Mouse (Mus musculus): ENCODE measurements at regions not wholly inside any gene's neighbourhood (a gene's known extent, or its start where the extent isn't known, plus 50 kb on each side); places are given as distances from the start of the nearest gene placed in this dataset.

DNA sequence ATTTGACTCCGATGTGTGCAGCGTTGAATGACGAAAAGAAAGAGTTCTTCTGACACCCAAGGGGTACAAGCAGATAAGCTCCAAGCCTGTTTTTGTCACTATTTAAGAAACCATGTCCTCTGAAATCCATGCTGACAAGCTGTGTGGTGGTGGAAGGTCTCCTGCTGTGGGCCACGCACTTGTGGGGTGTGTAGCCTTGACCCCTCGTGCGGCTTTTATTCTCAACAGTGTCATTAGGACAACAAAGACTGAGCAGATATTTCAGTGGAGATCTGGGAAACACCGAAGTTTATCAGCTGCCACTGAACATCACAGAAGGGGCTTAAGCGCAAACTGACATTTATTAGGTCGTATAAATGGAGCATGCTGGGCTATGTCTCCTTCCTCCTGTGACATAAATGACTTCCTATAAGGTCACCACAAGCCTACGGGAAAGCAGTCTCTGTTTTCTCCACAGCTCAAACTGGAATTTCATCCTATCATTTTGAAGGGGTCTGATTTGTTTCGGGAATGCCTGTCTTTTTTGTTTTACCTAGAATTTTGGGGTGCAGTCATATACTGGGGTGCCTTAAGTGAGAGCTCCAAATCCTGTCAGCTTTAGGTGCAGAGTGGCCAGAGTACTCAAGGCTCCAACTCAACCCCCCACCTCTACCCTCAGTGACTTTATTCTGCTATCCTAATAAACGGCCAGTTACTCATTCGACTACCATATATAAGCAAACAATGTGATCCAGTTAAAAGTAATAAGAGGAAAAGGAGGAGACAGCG lies 262.9 kb upstream of the Gm5148 start:
- 78% methylated on average over 14 of the region's 14 CpGs for WGBS
- ATAC-seq (ENCODE audit: insufficient number of reproducible peaks, low FRiP score, low TSS enrichment, low read depth) = no peak
- Histone ChIP-seq H3K36me3 (no peaks in the 10 kb centered on the region), H3K4me1 (0 out of 2 replicates have a peak, but pooled peaks cover 6% of the 10 kb centered on the region), H3K27ac (replicated peaks) (no peak overlapping the region), H3K9ac (no peak overlapping the region), H3K4me3 (replicated peaks) (no peak overlapping the region), H3K4me2 (replicated peaks) (no peak overlapping the region), H3K27me3 (no peaks in the 10 kb centered on the region), H3K9me3 (replicated peaks) (no peaks in the 10 kb centered on the region)

GRCm38 (mm10) chr3:37984706-37985105 lies 260.4 kb upstream of the Gm5148 start:
- no peak overlapping the region for H3K9ac ChIP-seq
- no peak for ATAC-seq (ENCODE audit: insufficient number of reproducible peaks, low FRiP score, low TSS enrichment, low read depth)
- WGBS = 79% methylated on average over 9 of the region's 9 CpGs

DNA sequence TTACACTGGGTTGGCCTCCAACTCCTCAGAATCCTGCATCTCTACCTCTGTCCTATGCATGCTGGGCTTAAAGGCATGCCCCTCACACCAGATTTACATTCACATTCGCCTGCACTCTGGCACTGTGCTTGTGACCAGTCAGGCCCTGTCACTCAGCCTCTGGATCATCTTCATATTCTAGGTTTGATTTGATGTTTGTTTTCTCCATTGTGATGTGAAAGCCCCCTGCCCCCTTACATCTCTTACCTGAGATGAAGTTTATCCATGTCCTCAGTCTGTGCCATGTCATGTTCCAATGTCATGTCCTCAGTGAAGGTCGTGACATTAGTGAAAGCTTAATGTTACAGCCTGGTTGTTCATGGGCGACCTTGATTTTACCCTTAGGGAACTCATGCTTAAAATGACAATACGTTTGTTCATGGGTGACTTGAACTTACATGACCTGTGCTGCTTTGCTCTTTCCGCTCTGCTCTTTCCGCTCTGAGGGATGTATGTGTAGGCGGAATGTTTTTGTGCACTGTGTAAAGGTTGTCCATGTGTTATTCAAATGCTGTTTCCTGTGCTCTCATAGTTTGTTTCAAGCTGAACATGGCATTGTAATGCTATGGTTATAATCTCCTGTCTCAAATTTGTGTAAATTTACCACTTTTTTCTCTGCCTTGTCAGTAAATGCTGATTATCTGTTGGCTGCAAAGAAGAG lies 257.3 kb upstream of the Gm5148 start:
- H3K27ac ChIP-seq (replicated peaks) = no peak overlapping the region
- no peak overlapping the region for H3K4me2 ChIP-seq (replicated peaks)
- no peaks in the 10 kb centered on the region for H3K9me3 ChIP-seq (replicated peaks)
- ATAC-seq (ENCODE audit: insufficient number of reproducible peaks, low FRiP score, low TSS enrichment, low read depth) = no peak
- no peak overlapping the region for H3K9ac ChIP-seq
- H3K36me3 ChIP-seq = no peaks in the 10 kb centered on the region
- no peak overlapping the region for H3K4me3 ChIP-seq (replicated peaks)
- H3K27me3 ChIP-seq = no peaks in the 10 kb centered on the region
- peaks cover 22% of the 10 kb centered on the region for H3K4me1 ChIP-seq
- 64% methylated on average over 7 of the region's 7 CpGs for WGBS

More at GRCm38 (mm10) chr3:37984706-37985105, 260.4 kb upstream of the Gm5148 start:
- Histone ChIP-seq H3K36me3 (no peaks in the 10 kb centered on the region), H3K27ac (replicated peaks) (no peak overlapping the region), H3K4me3 (replicated peaks) (no peak overlapping the region), H3K27me3 (no peaks in the 10 kb centered on the region), H3K4me2 (replicated peaks) (no peak overlapping the region), H3K9me3 (replicated peaks) (no peaks in the 10 kb centered on the region), H3K4me1 (0 out of 2 replicates have a peak, but pooled peaks cover 6% of the 10 kb centered on the region)

- H3K27me3 ChIP-seq = no peaks in the 10 kb centered on the region
- no peak overlapping the region for H3K9ac ChIP-seq
- no peak overlapping the region for H3K4me3 ChIP-seq (replicated peaks)
- H3K4me2 ChIP-seq (replicated peaks) = no peak overlapping the region
- H3K9me3 ChIP-seq (replicated peaks) = no peaks in the 10 kb centered on the region
- 54% methylated on average over 5 of the region's 5 CpGs for WGBS
- peaks cover 28% of the 10 kb centered on the region for H3K4me1 ChIP-seq
- H3K27ac ChIP-seq (replicated peaks) = no peak overlapping the region
- ATAC-seq (ENCODE audit: insufficient number of reproducible peaks, low FRiP score, low TSS enrichment, low read depth) = no peak
- H3K36me3 ChIP-seq = no peaks in the 10 kb centered on the region
Measured at GRCm38 (mm10) chr3:37979871-37980270, 255.6 kb upstream of the Gm5148 start.

DNA sequence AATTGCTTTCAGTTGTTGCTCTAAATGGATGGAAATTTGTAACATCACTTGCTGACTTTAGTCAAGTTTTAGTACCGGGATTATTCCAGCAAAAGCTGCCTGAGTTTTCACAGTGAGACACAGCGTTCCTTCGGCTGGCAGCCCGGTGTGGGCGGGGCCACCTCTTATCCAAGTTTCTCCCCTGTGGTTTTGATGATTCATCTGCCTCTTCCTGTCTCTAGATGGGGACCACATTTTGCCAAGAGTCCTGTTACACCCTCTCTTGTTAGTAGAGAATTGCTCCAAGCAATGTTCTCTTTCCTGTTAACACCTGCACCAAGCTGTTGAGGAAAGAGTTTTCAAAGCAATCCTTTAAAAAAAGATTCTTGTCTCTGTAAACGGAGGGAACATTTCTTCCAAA lies 254.2 kb upstream of the Gm5148 start:
- peak overlapping the region; percentile 69 for H3K27ac ChIP-seq (replicated peaks)
- H3K4me2 ChIP-seq (replicated peaks) = 0 out of 2 replicates have a peak overlapping the region, but pooled peaks have one; percentile 4

GRCm38 (mm10) chr3:37977453-37977852 lies 253.2 kb upstream of the Gm5148 start:
- H3K4me2 ChIP-seq (replicated peaks) = no peak overlapping the region
- H3K27ac ChIP-seq (replicated peaks) = peak overlapping the region; percentile 71
- ATAC-seq (ENCODE audit: insufficient number of reproducible peaks, low FRiP score, low TSS enrichment, low read depth) = no peak
- WGBS = 50% methylated on average over 3 of the region's 3 CpGs
- H3K36me3 ChIP-seq = no peaks in the 10 kb centered on the region
- H3K9me3 ChIP-seq (replicated peaks) = no peaks in the 10 kb centered on the region
- H3K4me3 ChIP-seq (replicated peaks) = no peak overlapping the region
- no peak overlapping the region for H3K9ac ChIP-seq
- H3K27me3 ChIP-seq = no peaks in the 10 kb centered on the region
- H3K4me1 ChIP-seq = peaks cover 28% of the 10 kb centered on the region

More for the DNA sequence above, 254.2 kb upstream of the Gm5148 start:
- no peak overlapping the region for H3K9ac ChIP-seq
- no peaks in the 10 kb centered on the region for H3K36me3 ChIP-seq
- H3K27me3 ChIP-seq = no peaks in the 10 kb centered on the region
- WGBS = 6% methylated on average over 6 of the region's 6 CpGs
- peak; percentile 73 for ATAC-seq (ENCODE audit: insufficient number of reproducible peaks, low FRiP score, low TSS enrichment, low read depth)
- peaks cover 28% of the 10 kb centered on the region for H3K4me1 ChIP-seq
- no peaks in the 10 kb centered on the region for H3K9me3 ChIP-seq (replicated peaks)
- no peak overlapping the region for H3K4me3 ChIP-seq (replicated peaks)

DNA sequence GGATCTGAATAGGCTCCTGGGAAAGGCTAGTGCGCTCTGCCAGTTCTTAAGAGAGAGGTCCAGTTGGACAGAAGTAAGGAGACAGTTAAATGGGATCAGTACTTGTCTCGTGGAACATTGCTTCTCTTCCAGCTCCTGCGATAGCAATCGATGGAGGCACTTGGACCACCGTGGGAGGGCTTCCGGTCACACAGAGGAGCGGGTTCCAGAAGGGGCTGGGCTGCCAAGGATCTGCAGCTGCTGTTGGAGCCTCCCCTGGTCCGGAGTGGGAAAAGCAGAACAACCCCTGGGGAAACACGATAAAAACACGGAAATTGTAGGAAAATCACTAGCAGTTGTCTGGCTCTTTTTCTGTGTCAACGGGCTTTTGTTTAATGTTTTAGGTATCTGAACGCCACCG lies 252.3 kb upstream of the Gm5148 start:
- H3K9ac ChIP-seq = no peak overlapping the region
- no peaks in the 10 kb centered on the region for H3K27me3 ChIP-seq
- peaks cover 31% of the 10 kb centered on the region for H3K4me1 ChIP-seq
- H3K9me3 ChIP-seq (replicated peaks) = no peaks in the 10 kb centered on the region
- peak overlapping the region; percentile 9 for H3K4me3 ChIP-seq (replicated peaks)
- peak; percentile 72; the same call in 1 of the 2 replicates for ATAC-seq (ENCODE audit: insufficient number of reproducible peaks, low FRiP score, low TSS enrichment, low read depth)
- peak overlapping the region; percentile 17 for H3K4me2 ChIP-seq (replicated peaks)
- H3K36me3 ChIP-seq = no peaks in the 10 kb centered on the region
- 26% methylated on average over 13 of the region's 13 CpGs for WGBS
- no peak overlapping the region; the same call in 1 of the 2 replicates for H3K27ac ChIP-seq (replicated peaks)

DNA sequence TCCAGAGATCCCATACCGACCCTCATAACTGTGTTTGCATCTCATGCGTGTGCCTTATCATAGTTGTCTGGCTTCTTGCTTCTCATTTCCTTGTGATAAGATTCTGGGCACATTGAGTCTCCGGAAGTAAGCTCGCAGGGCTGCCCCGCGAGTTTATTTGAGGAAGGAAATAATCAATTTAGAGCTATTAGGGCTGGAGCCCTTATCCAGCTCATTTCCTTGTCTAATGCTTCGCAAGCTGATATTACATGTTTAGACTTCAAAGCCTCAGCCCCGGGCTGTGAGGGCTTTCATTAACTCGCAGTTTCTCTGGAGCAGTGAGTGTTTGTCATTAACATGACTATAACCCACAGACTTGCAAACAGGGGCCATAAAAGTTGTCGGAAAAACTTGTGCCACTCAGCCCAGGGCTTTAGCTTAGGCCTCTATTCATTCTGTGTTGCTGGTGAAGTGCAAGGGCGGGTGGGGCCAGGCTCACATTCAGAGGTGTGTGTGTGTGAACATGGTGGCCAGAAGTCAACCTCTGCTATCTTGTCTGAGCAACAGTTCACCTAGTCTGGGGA lies 251.0 kb upstream of the Gm5148 start:
- Histone ChIP-seq H3K4me3 (replicated peaks) (no peak overlapping the region), H3K4me1 (peaks cover 35% of the 10 kb centered on the region), H3K9me3 (replicated peaks) (no peaks in the 10 kb centered on the region), H3K9ac (no peak overlapping the region), H3K4me2 (replicated peaks) (no peak overlapping the region), H3K36me3 (no peaks in the 10 kb centered on the region), H3K27ac (replicated peaks) (no peak overlapping the region), H3K27me3 (no peaks in the 10 kb centered on the region)
- ATAC-seq (ENCODE audit: insufficient number of reproducible peaks, low FRiP score, low TSS enrichment, low read depth) = no peak
- 30% methylated on average over 11 of the region's 11 CpGs for WGBS

GRCm38 (mm10) chr3:37972931-37973330 lies 248.6 kb upstream of the Gm5148 start:
- Histone ChIP-seq H3K4me3 (replicated peaks) (no peak overlapping the region), H3K9ac (no peak overlapping the region), H3K27ac (replicated peaks) (no peak overlapping the region), H3K9me3 (replicated peaks) (no peaks in the 10 kb centered on the region), H3K36me3 (no peaks in the 10 kb centered on the region), H3K4me1 (peaks cover 28% of the 10 kb centered on the region), H3K27me3 (no peaks in the 10 kb centered on the region), H3K4me2 (replicated peaks) (no peak overlapping the region)
- no peak for ATAC-seq (ENCODE audit: insufficient number of reproducible peaks, low FRiP score, low TSS enrichment, low read depth)
- 62% methylated on average over 3 of the region's 3 CpGs for WGBS

- Histone ChIP-seq H3K27ac (replicated peaks) (no peak overlapping the region), H3K9ac (no peak overlapping the region), H3K4me3 (replicated peaks) (no peak overlapping the region), H3K9me3 (replicated peaks) (no peaks in the 10 kb centered on the region), H3K27me3 (no peaks in the 10 kb centered on the region), H3K36me3 (no peaks in the 10 kb centered on the region), H3K4me2 (replicated peaks) (no peak overlapping the region), H3K4me1 (peaks cover 15% of the 10 kb centered on the region)
- no peak for ATAC-seq (ENCODE audit: insufficient number of reproducible peaks, low FRiP score, low TSS enrichment, low read depth)
- 37% methylated on average over 2 of the region's 2 CpGs for WGBS
Measured at GRCm38 (mm10) chr3:37971240-37971639, 246.9 kb upstream of the Gm5148 start.

DNA sequence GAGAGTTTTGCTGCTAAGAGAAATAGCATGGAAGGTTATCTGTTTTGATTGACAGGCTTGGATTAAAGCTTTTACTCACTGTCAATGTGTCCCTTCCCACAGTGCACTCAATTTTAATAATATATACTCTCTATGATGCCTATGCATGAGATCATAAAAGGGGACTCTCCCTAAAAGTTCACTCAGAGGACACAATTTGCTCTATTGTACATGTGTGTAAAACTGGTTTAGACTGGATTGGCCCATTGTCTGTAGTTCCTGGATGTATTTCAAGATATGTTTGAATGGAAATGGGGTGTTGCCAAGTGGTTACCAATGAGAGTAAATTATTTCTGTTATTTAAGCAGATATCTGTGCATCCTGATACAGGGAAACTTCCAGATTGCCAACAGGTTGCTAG lies 244.4 kb upstream of the Gm5148 start:
- Histone ChIP-seq H3K27me3 (no peaks in the 10 kb centered on the region), H3K4me2 (replicated peaks) (no peak overlapping the region), H3K4me3 (replicated peaks) (no peak overlapping the region), H3K36me3 (no peaks in the 10 kb centered on the region), H3K9me3 (replicated peaks) (no peaks in the 10 kb centered on the region), H3K4me1 (peaks cover 7% of the 10 kb centered on the region; the same call in 1 of the 2 replicates), H3K27ac (replicated peaks) (no peak overlapping the region), H3K9ac (no peak overlapping the region)
- no peak for ATAC-seq (ENCODE audit: insufficient number of reproducible peaks, low FRiP score, low TSS enrichment, low read depth)
